Mouse (Mus musculus): Measurements from ENCODE around the gene AI837181. TPM values are rescaled to one million over a fixed set of nuclear protein-coding genes. Genes with fewer than 3 reads are reported as not detected.

AI837181 gene
- 47.2 and 48.3 TPM in 2 replicates for polyA plus RNA-seq (2011; ENCODE audit: insufficient read length, low read depth, missing spikeins)

DNA sequence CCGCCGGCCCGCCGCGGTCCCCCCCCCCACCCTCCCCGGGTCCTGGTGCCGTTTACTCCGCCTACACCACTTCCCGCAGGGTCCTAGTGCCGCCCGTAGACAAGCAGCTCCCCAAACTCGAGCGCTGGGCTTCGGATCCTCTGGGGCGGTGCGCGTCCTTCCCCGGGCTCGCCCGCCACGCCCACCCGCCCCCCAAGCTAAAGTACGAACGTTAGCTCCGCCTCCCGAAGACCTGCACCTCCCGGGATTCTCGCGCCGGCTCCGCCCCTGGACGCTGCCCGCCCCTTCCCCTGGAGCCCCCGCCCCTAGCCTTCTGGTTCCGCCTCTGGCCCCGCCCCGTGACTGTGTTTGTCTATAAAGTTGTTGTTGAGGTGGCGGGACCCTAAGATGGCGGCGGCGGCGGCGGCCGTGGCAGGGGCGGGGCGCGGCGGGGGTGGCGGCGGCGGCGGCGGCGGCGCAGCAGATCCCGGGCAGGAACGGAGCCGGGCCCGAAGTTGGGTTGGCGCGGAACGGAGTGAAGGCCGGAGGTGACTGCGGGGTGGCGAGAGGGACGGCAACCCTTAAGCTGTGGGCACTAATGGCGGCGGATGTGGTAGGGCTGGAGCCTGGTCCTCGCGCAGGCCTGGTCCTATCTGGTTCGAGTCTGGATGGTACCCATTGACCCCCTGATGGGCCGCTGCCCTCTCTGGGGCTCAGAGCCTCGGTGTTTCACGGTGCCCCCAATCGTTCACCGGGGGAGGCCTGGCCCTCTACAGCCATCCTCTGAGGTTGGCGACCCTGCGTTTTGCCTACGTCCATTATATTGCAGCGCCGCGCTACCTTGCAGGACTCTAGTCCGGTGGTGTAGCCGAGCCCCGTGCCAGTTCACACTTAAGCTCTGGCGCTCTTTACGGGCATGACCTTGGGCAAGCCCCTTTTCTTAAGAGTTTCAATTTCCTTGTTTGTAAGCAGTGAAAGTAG lies at the start of gene AI837181, which contains the start of gene Drap1:
TSS of gene AI837181 (plus strand) at position 363 of the 960 bp plus-strand sequence.
TSS of gene Drap1 (minus strand) at position 198 of the 960 bp plus-strand sequence.
- Histone ChIP-seq H3K4me1 (ENCODE audit: control insufficient read depth, insufficient read depth, low read length) (peaks cover 12% of the 10 kb centered on the region), H3K4me3 (ENCODE audit: insufficient read depth, low read length) (peak within 1 kb of the TSS; percentile 93), H3K27ac (ENCODE audit: insufficient read depth, low read length) (peak within 1 kb of the TSS; percentile 86)
- TF ChIP-seq POLR2A (IDR thresholded peaks at IDR 0.05; ENCODE audit: low read depth, low read length) (peak; percentile 67), CTCF (IDR thresholded peaks at IDR 0.05; ENCODE audit: borderline replicate concordance, insufficient read depth, low read length) (no peak)

DNA sequence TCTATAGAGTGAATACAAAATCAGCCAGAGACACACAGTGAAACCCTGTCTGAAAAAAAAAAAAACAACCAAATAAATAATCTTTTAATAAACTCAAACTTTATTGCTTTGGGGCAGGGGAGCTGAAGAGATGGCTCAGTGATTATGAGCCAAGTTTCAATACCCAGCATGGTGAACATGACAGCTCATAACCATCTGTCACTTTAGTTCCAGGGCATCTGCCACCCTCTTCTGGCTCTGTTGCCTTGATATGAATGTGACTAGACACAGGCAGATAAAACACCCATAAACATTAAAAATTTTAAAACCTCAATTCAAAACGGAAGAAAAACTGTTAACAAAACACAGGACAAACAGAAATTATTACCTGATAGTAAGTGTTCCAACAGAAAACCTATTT lies 47.5 kb upstream of the AI837181 start:
- no peak for TF ChIP-seq CTCF (IDR thresholded peaks at IDR 0.05; ENCODE audit: borderline replicate concordance, insufficient read depth, low read length)
- TF ChIP-seq POLR2A (IDR thresholded peaks at IDR 0.05; ENCODE audit: low read depth, low read length) = no peak
- Histone ChIP-seq H3K27ac (ENCODE audit: insufficient read depth, low read length) (no peak overlapping the region), H3K4me3 (ENCODE audit: insufficient read depth, low read length) (no peak overlapping the region), H3K4me1 (ENCODE audit: control insufficient read depth, insufficient read depth, low read length) (no peaks in the 10 kb centered on the region)

DNA sequence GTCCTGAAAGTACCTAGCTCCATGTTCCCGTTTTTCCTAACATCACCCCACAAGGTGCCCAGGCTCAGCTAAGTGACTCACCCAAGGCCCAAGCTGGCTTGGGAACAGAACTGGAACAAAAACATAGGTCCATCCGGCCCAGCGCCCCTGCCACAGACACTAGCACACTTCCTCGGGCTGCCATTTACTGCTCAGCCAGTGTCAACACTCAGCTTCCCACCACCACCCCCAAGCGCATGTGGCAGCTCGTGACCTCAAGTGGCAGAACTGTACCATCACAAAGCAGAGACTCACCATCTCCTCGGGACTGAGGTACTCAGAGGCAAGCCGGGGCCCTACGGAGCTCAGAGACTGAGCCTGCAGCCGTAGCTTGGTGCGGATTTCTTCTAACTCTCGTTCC lies 41.6 kb upstream of the AI837181 start:
- H3K4me1 ChIP-seq (ENCODE audit: control insufficient read depth, insufficient read depth, low read length) = no peaks in the 10 kb centered on the region
- no peak for TF ChIP-seq CTCF (IDR thresholded peaks at IDR 0.05; ENCODE audit: borderline replicate concordance, insufficient read depth, low read length)
- TF ChIP-seq POLR2A (IDR thresholded peaks at IDR 0.05; ENCODE audit: low read depth, low read length) = no peak
- H3K27ac ChIP-seq (ENCODE audit: insufficient read depth, low read length) = no peak overlapping the region
- H3K4me3 ChIP-seq (ENCODE audit: insufficient read depth, low read length) = no peak overlapping the region

DNA sequence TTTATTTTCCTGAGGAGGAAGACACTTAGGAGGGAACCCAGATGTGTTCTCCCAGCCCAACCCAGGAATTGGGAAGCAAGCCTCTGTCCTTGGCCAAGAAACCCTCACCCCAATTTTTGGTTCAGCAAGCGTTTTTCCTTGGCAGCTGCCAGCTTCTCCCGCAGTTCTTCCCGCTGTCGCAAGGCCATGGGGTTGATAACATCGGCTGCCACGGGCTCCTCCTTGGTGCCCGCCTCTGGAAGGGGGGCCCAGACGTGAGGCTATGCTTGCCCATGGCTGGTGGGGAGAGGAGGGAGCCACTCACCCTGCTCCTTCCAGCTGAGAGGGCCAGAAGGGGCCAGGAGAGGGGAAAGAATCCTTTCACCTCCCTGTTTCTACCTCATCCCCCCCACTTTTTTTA lies 40.2 kb upstream of the AI837181 start:
- Histone ChIP-seq H3K4me3 (ENCODE audit: insufficient read depth, low read length) (no peak overlapping the region), H3K4me1 (ENCODE audit: control insufficient read depth, insufficient read depth, low read length) (no peaks in the 10 kb centered on the region), H3K27ac (ENCODE audit: insufficient read depth, low read length) (no peak overlapping the region)
- TF ChIP-seq POLR2A (IDR thresholded peaks at IDR 0.05; ENCODE audit: low read depth, low read length) = no peak
- TF ChIP-seq CTCF (IDR thresholded peaks at IDR 0.05; ENCODE audit: borderline replicate concordance, insufficient read depth, low read length) = no peak

DNA sequence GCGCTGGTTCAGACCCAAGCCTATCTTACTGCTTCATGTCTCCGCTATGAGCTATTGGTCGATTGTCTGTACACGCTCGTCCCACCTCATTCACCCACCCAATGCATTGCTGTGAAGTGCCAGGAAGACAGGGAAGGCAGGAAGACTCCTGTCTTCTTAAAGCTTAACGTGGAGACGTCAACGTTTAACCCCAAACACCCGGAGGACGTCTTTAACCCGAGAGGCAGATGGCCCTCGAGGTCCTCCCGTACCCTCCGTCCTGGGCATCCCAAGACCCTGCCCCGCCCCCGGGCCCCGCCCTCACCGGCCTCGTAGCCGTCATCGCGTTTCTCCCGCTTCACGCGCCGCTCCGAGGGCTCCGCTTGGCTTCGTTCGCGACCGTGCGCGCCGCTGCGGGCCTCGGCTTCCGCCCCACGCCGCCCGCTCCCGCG lies 36.9 kb upstream of the AI837181 start:
- TF ChIP-seq POLR2A (IDR thresholded peaks at IDR 0.05; ENCODE audit: low read depth, low read length) (0 out of 2 replicates have a peak, but pooled peaks have one; percentile 3), CTCF (IDR thresholded peaks at IDR 0.05; ENCODE audit: borderline replicate concordance, insufficient read depth, low read length) (no peak)
- H3K27ac ChIP-seq (ENCODE audit: insufficient read depth, low read length) = peak overlapping the region; percentile 36
- H3K4me1 ChIP-seq (ENCODE audit: control insufficient read depth, insufficient read depth, low read length) = no peaks in the 10 kb centered on the region
- H3K4me3 ChIP-seq (ENCODE audit: insufficient read depth, low read length) = peak overlapping the region; percentile 82

DNA sequence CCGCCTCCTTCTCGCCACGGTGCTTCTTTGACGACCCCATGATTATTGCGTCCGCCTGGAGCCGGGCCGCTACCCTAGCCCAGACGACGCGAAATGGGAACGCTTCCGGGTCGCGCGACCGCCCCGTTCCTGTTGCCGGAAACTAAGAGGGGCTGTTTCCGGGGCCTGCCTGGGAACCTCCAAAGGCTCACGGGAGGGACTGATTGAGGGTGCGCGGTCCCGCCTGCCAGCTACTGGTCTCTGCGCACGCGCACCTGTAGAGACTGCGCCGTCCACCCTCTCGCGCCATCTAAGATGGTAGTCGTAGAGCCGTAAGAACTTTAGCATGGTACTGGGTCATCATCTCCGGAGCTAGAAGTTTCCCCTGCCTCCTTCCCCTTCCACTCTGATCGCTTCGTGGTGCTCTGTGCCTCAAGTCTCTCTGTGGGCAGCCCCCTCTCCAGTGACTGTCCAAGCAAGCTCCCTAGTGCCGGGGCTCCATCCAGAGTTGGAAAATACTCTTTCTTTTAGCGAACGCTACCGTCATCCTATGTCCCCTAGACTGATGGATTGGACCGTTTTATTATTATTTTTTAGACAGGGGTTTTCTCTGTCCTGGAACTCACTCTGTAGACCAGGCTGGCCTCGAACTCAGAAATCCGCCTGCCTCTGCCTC lies 36.2 kb upstream of the AI837181 start, which contains the start of gene Sart1:
TSS of gene Sart1 (minus strand) at position 116 of the 655 bp plus-strand sequence.
- TF ChIP-seq POLR2A (IDR thresholded peaks at IDR 0.05; ENCODE audit: low read depth, low read length) = peak; percentile 98
- no peak for TF ChIP-seq CTCF (IDR thresholded peaks at IDR 0.05; ENCODE audit: borderline replicate concordance, insufficient read depth, low read length)
- H3K4me1 ChIP-seq (ENCODE audit: control insufficient read depth, insufficient read depth, low read length) = no peaks in the 10 kb centered on the region
- peak within 1 kb of the TSS; percentile 82 for H3K4me3 ChIP-seq (ENCODE audit: insufficient read depth, low read length)
- H3K27ac ChIP-seq (ENCODE audit: insufficient read depth, low read length) = peak within 1 kb of the TSS; percentile 53

DNA sequence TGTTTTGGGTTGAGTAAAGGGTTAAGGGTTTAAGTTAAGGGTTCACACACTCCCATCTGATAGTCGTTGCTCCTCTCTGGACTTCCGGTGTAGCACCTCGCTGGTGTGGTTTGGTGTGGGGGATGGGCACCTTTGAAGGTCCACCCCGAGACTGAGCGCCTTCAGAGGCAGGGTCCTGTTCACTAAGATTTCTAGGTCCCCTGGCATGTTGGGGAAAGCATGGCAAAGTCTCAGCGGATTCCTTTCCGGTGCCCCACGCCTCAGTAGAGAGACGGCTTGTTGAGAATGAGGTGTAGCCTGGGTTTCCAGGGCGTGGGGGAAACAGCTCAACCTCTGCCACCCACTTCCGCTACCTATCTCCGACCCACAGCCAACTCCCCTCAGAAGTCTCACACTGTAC lies 35.3 kb upstream of the AI837181 start:
- H3K4me1 ChIP-seq (ENCODE audit: control insufficient read depth, insufficient read depth, low read length) = no peaks in the 10 kb centered on the region
- H3K27ac ChIP-seq (ENCODE audit: insufficient read depth, low read length) = no peak overlapping the region
- peak overlapping the region; percentile 81 for H3K4me3 ChIP-seq (ENCODE audit: insufficient read depth, low read length)
- no peak for TF ChIP-seq CTCF (IDR thresholded peaks at IDR 0.05; ENCODE audit: borderline replicate concordance, insufficient read depth, low read length)
- TF ChIP-seq POLR2A (IDR thresholded peaks at IDR 0.05; ENCODE audit: low read depth, low read length) = peak; percentile 54; the same call in 1 of the 2 replicates

DNA sequence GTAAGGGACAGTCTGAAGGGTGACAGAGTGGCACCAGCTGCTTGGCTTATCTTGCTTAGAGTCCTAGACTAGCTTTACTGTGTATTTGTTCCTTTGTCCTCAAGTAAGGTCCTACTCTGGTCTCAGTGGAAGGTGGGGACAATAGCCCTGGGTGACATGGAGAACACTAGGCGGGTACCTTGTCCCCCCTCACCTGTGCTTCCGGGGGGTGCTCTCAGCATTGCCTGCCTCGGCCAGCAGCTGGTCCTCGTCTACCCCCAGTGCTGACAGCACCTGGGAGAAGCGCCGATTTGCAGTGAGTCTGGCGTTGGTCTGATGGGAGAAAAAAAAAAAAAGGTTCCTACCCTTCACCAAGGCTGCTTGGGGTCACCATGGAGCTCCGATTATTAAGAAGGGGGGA lies 34.5 kb upstream of the AI837181 start:
- no peak overlapping the region for H3K27ac ChIP-seq (ENCODE audit: insufficient read depth, low read length)

DNA sequence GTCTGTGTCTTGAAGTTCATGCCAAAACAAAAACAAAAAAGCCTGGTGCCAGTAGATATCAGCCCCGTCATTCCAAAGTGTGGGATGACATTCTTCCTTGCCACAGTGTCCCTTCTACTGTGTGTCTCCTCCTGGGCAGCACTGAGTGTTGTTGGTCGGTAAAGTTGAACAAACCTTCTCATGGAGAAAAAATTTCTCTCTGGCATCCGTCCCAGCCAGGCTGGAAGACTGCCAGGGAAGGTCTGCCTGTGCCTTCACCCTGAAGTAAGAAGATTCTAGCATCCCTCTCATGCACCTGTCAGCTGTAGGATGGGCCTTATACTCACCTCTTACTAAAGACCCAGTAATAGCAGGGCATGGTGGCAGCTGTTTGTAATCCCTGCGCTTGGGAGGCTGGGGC lies 32.1 kb upstream of the AI837181 start:
- no peak overlapping the region for H3K27ac ChIP-seq (ENCODE audit: insufficient read depth, low read length)
- no peaks in the 10 kb centered on the region for H3K4me1 ChIP-seq (ENCODE audit: control insufficient read depth, insufficient read depth, low read length)
- H3K4me3 ChIP-seq (ENCODE audit: insufficient read depth, low read length) = no peak overlapping the region
- TF ChIP-seq POLR2A (IDR thresholded peaks at IDR 0.05; ENCODE audit: low read depth, low read length) (no peak), CTCF (IDR thresholded peaks at IDR 0.05; ENCODE audit: borderline replicate concordance, insufficient read depth, low read length) (no peak)

More for the DNA sequence above, 34.5 kb upstream of the AI837181 start:
- 0 out of 2 replicates have a peak overlapping the region, but pooled peaks have one; percentile 81 for H3K4me3 ChIP-seq (ENCODE audit: insufficient read depth, low read length)
- no peaks in the 10 kb centered on the region for H3K4me1 ChIP-seq (ENCODE audit: control insufficient read depth, insufficient read depth, low read length)
- TF ChIP-seq POLR2A (IDR thresholded peaks at IDR 0.05; ENCODE audit: low read depth, low read length) (no peak), CTCF (IDR thresholded peaks at IDR 0.05; ENCODE audit: borderline replicate concordance, insufficient read depth, low read length) (no peak)

All from embryonic fibroblast, embryonic 13.5 days (primary cell).